Mouse (Mus musculus): ENCODE results near the gene Gm21731. TPM values are rescaled to one million over a fixed set of nuclear protein-coding genes. Genes with fewer than 3 reads are reported as not detected.
"Not testable (repeated sequence)": the region's sequence is repeated elsewhere in the genome, so short reads cannot be mapped to it uniquely, and the experiment has no call there.

Gm21731 gene
- polyA plus RNA-seq, 1 experiment from 2014 or later = not detected

GRCm38 (mm10) chr13:120277837-120278236, 38.9 kb downstream of the Gm21731 start:
- H3K4me2 ChIP-seq = not testable (repeated sequence)

GRCm38 (mm10) chr13:120278784-120279183, 39.9 kb downstream of the Gm21731 start:
- no peak overlapping the region for H3K4me2 ChIP-seq
- ATAC-seq (ENCODE audit: low read depth) = no peak
- WGBS = 95% methylated on average over 9 of the region's 9 CpGs
- no peak overlapping the region for H3K9ac ChIP-seq
- H3K36me3 ChIP-seq = no peaks in the 10 kb centered on the region
- H3K27me3 ChIP-seq = no peaks in the 10 kb centered on the region
- no peaks in the 10 kb centered on the region for H3K4me1 ChIP-seq (replicated peaks)
- H3K27ac ChIP-seq (replicated peaks) = no peak overlapping the region
- H3K9me3 ChIP-seq = no peaks in the 10 kb centered on the region
- H3K4me3 ChIP-seq = no peak overlapping the region

More at GRCm38 (mm10) chr13:120277837-120278236, 38.9 kb downstream of the Gm21731 start:
- not testable (repeated sequence) for H3K36me3 ChIP-seq; H3K9me3 ChIP-seq; H3K9ac ChIP-seq; H3K27me3 ChIP-seq; ATAC-seq (ENCODE audit: low read depth); H3K4me1 ChIP-seq (replicated peaks); H3K27ac ChIP-seq (replicated peaks); H3K4me3 ChIP-seq
- WGBS = 45% methylated on average over 2 of the region's 2 CpGs

Other genes starting within 250 kb of the Gm21731 start
- gene Gm36079, start 212.1 kb upstream of the Gm21731 start, polyA plus RNA-seq (2015; fragmentation: Nextera tagmentation; extraction: Ambion mirVana) = not detected in 2 replicates
- gene Gm21188, start 186.9 kb upstream of the Gm21731 start, polyA plus RNA-seq (2015; fragmentation: Nextera tagmentation; extraction: Ambion mirVana) = 0.10 TPM in 1 of 2 replicates, not detected in the other
- gene Gm20767, start 98.9 kb upstream of the Gm21731 start, polyA plus RNA-seq (2015; fragmentation: Nextera tagmentation; extraction: Ambion mirVana) = not detected in 2 replicates
- gene Gm21818, start 66.7 kb upstream of the Gm21731 start, polyA plus RNA-seq (2015; fragmentation: Nextera tagmentation; extraction: Ambion mirVana) = not detected in 2 replicates
- not detected in 2 replicates for gene Gm21762, start 23.2 kb upstream of the Gm21731 start, polyA plus RNA-seq (2015; fragmentation: Nextera tagmentation; extraction: Ambion mirVana)
- gene AF067061, start 24.0 kb downstream of the Gm21731 start, polyA plus RNA-seq (2015; fragmentation: Nextera tagmentation; extraction: Ambion mirVana) = not detected in 2 replicates
- gene BC147527, start 61.3 kb downstream of the Gm21731 start, polyA plus RNA-seq (2015; fragmentation: Nextera tagmentation; extraction: Ambion mirVana) = 0.43 TPM in 1 of 2 replicates, not detected in the other
- not detected in 2 replicates for gene Tcstv3, start 77.8 kb downstream of the Gm21731 start, polyA plus RNA-seq (2015; fragmentation: Nextera tagmentation; extraction: Ambion mirVana)